Mouse (Mus musculus) intestine, embryonic 14.5 days (tissue): ENCODE measurements around the gene Zmym3. TPM values are rescaled to one million over a fixed set of nuclear protein-coding genes. Genes with fewer than 3 reads are reported as not detected.

Source experiments
- ATAC-seq: fragments of 200-750 bp; cut with Nextera tagmentation; replicated peaks from 2 replicates; pipeline ENCODE4 v1.8.0; 2017; ENCODE audit warnings: low read depth, moderate number of reproducible peaks, moderate TSS enrichment, moderate library complexity; ENCODE audit not compliant: low FRiP score, low TSS enrichment
- DNase-seq: peaks from one replicate; pipeline ENCODE4 v3.0.0-alpha.2; 2018; ENCODE audit warnings: low spot score
- H3K27ac ChIP-seq: fragments of 300-500 bp; sonication (generic); 2 replicates; pipeline ENCODE4 v1.5.1; 2014; ENCODE audit warnings: low read depth, mild to moderate bottlenecking, control low read depth
- H3K27me3 ChIP-seq: fragments of 300-500 bp; sonication (generic); replicated peaks from 2 replicates; pipeline ENCODE4 v1.6.1; 2014; ENCODE audit warnings: low read length, control low read depth; ENCODE audit not compliant: control insufficient read depth, insufficient read depth
- H3K36me3 ChIP-seq: fragments of 300-500 bp; sonication (generic); 2 replicates; pipeline ENCODE4 v1.6.1; 2014; ENCODE audit warnings: low read length, control low read depth; ENCODE audit not compliant: control insufficient read depth, insufficient read depth
- H3K4me1 ChIP-seq: fragments of 300-500 bp; sonication (generic); replicated peaks from 2 replicates; pipeline ENCODE4 v1.6.1; 2014; ENCODE audit warnings: low read length, control low read depth, mixed read lengths; ENCODE audit not compliant: control insufficient read depth, insufficient read depth
- H3K4me2 ChIP-seq: fragments of 300-500 bp; sonication (generic); 2 replicates; pipeline ENCODE4 v1.6.1; 2014; ENCODE audit warnings: low read length
- H3K4me3 ChIP-seq: fragments of 300-500 bp; sonication (generic); 2 replicates; pipeline ENCODE4 v1.5.1; 2014; ENCODE audit warnings: low read depth, low read length, control low read depth, mixed read lengths
- H3K9ac ChIP-seq: fragments of 300-500 bp; sonication (generic); 2 replicates; pipeline ENCODE4 v1.6.1; 2014; ENCODE audit warnings: mild to moderate bottlenecking, low read length
- H3K9me3 ChIP-seq: fragments of 300-500 bp; sonication (generic); 2 replicates; pipeline ENCODE4 v1.6.1; 2016; ENCODE audit warnings: low read length, control low read depth; ENCODE audit not compliant: control insufficient read depth
- WGBS: fragments of 180-500 bp; shearing (Covaris S2); extraction: QIAGEN DNeasy Blood & Tissue Kit; methylation state at CpG from one replicate; pipeline ENCODE4 v1.1.7; 2014; 5-methylcytosine and 5-hydroxymethylcytosine counted together
- polyA plus RNA-seq: library from polyadenylated mRNA; unstranded; fragments of >200 nt; fragmentation: Nextera tagmentation; extraction: Ambion mirVana; gene quantifications from 2 replicates; pipeline ENCODE4 v1.2.1, GENCODE M21; 2014

Gene Zmym3
- polyA plus RNA-seq, 1 experiment from 2014 or later: 25.5 TPM

DNA sequence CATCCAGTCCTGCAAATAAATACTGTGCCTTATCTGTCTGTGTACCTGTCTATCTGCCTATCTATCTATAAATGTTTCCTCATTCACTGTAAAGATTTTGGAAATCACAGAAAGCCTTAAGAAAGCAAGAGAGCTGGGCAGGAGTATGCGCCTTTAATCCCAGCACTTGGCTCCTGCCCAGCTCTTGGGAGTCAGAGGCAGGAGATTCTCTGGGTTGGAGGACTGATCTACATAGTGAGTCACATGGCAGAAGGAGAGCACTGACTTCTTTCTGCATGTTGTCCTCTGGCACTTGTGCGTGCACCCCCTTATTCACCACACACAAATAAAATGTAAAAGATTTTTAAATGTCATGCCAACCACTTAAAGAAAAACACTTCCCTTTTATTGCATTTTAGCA lies 2.8 kb upstream of the Zmym3 start:
- no peak for ATAC-seq
- no peaks in the 10 kb centered on the region for H3K4me1 ChIP-seq
- WGBS: 61% methylated on average over 2 of the region's 2 CpGs
- DNase-seq: no peak
- H3K27me3 ChIP-seq: 0 out of 2 replicates have a peak, but pooled peaks cover 3% of the 10 kb centered on the region
- H3K9ac ChIP-seq: no peak overlapping the region
- no peaks in the 10 kb centered on the region for H3K36me3 ChIP-seq
- no peaks in the 10 kb centered on the region for H3K9me3 ChIP-seq
- H3K4me3 ChIP-seq: no peak overlapping the region
- H3K4me2 ChIP-seq: no peak overlapping the region
- H3K27ac ChIP-seq: no peak overlapping the region

DNA sequence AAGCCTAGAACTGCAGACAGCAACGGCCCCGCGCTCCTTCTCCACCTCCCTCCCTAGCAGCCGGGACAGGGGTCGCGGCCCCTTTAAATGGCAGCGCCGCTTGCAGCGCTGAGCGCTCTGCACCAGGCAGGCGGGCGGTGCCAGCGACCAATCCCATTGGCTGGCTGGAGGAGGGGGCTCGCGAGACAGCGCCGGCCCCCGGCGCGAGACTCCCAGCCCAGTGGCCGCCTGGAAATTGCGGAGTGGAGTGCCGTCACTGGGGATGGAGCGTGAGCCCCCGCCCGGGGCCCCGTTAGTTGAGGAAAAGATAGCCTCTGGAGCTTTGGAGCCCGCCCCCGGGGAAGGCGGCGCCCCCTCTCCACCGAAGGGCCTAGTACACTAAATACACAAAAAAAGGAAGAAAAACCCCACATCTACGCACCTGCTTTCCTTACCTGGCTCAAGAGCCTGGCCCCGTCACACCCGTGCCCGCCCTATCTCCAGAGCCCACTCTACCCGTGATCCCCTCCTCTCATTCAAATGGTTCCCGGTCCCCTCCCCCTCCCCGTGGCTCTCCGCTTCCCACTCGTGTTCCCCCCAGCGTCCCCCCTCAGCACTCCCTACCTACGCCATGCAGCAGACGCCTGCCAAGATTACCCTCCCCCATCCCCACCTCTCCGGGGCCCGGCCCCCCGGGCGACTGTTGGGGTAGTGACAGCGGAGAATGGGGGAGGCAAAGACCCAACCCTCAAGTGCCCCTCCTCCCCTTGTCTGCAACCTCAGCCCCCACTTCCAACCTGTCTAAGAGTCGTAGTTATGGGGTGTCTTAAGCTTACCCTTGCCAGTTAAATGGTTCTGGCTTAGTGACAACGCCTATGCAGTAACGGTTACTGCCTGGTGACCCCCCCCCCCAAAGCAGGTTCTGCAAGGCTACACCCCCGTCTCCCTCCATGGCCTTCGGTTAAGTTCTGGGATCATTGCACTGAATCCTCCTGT lies 637 bp downstream of the Zmym3 start:
- Histone ChIP-seq H3K4me3 (peak overlapping the region; percentile 54), H3K27ac (peak overlapping the region; percentile 33), H3K4me2 (peak overlapping the region; percentile 53), H3K4me1 (no peaks in the 10 kb centered on the region), H3K27me3 (no peaks in the 10 kb centered on the region), H3K36me3 (peaks cover 14% of the 10 kb centered on the region), H3K9me3 (no peaks in the 10 kb centered on the region), H3K9ac (peak overlapping the region; percentile 56)
- ATAC-seq (peak; percentile 96), DNase-seq (peak; percentile 90)
- 13% methylated on average over 45 of the region's 54 CpGs for WGBS

- ATAC-seq: no peak; the same call in 1 of the 2 replicates
- H3K9ac ChIP-seq: peak overlapping the region; percentile 56
- no peaks in the 10 kb centered on the region for H3K27me3 ChIP-seq
- WGBS: 21% methylated on average over 30 of the region's 36 CpGs
- H3K4me1 ChIP-seq: no peaks in the 10 kb centered on the region
- H3K4me3 ChIP-seq: peak overlapping the region; percentile 54
- DNase-seq: peak; percentile 55
- H3K27ac ChIP-seq: peak overlapping the region; percentile 12; the same call in 1 of the 2 replicates
- H3K4me2 ChIP-seq: peak overlapping the region; percentile 61
- H3K9me3 ChIP-seq: no peaks in the 10 kb centered on the region
- H3K36me3 ChIP-seq: peaks cover 22% of the 10 kb centered on the region
These were observed 1.5 kb downstream of the Zmym3 start for GRCm38 (mm10) chrX:101418946-101419724.

GRCm38 (mm10) chrX:101396459-101396858 lies 24.2 kb downstream of the Zmym3 start:
- Histone ChIP-seq H3K36me3 (no peaks in the 10 kb centered on the region), H3K4me2 (no peak overlapping the region), H3K4me3 (no peak overlapping the region), H3K27ac (no peak overlapping the region), H3K9me3 (no peaks in the 10 kb centered on the region), H3K9ac (no peak overlapping the region), H3K4me1 (no peaks in the 10 kb centered on the region), H3K27me3 (peaks cover 12% of the 10 kb centered on the region; the same call in 1 of the 2 replicates)
- ATAC-seq: no peak
- DNase-seq: no peak
- WGBS: 31% methylated on average over 11 of the region's 11 CpGs

DNA sequence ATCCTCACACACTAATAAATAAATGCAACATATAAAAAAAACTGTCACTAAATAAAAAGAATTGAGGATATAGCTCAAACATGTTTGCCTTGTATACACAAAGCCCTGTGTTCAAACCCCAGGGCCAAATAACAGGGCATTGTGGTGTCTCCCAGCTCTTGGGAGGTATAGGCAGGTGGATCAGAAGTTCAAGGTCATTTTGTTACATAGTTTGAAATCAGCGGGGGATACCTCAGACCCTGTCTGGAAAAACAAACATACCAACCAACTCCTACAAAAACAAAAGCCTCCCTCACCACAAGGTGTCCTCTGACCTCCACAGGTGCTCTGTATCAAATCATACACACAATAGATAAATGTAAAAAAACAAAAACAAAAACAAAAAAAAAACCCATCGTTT lies 26.3 kb downstream of the Zmym3 start:
- no peak for DNase-seq
- ATAC-seq: no peak
- Histone ChIP-seq H3K4me1 (no peaks in the 10 kb centered on the region), H3K9me3 (no peaks in the 10 kb centered on the region), H3K36me3 (no peaks in the 10 kb centered on the region), H3K27ac (no peak overlapping the region), H3K27me3 (peaks cover 12% of the 10 kb centered on the region; the same call in 1 of the 2 replicates), H3K9ac (no peak overlapping the region), H3K4me2 (no peak overlapping the region), H3K4me3 (no peak overlapping the region)
- WGBS: 53% methylated on average over 2 of the region's 2 CpGs

DNA sequence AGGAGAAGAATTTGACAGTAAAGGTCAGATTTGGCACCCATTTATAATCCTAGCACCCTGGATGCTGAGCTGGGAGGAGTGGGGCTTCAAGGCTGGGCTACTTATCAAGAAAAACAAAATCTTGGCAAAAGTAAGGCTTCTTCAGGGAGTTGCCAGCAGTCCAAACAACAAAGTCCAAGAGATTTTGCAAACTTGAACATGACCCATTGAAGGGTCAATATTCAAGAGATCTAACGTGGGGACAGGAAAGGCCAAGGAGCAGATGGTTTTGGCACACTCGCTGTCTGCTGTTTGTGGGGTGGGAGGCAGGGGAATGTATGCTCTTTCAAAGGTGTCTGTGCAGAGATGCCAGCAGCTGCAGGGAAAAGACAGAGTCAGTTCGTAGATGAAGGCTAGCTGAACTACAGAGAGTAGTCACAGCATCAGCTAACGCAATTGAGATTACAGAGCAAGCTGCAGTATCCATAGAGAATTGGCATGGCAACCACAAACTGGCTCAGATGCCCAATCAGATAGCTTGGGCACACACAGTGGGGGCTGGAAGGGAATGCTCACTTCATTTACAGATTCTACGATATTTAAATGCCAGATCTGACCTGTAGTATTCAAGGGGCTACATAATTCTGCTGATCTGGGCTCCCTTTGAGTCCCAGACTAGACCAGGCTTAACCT lies 31.6 kb downstream of the Zmym3 start:
- Histone ChIP-seq H3K9ac (no peak overlapping the region), H3K36me3 (no peaks in the 10 kb centered on the region), H3K4me2 (no peak overlapping the region), H3K27me3 (peaks cover 15% of the 10 kb centered on the region), H3K9me3 (no peaks in the 10 kb centered on the region), H3K27ac (no peak overlapping the region), H3K4me3 (no peak overlapping the region), H3K4me1 (no peaks in the 10 kb centered on the region)
- DNase-seq: no peak
- 68% methylated on average over 5 of the region's 5 CpGs for WGBS
- no peak for ATAC-seq

DNA sequence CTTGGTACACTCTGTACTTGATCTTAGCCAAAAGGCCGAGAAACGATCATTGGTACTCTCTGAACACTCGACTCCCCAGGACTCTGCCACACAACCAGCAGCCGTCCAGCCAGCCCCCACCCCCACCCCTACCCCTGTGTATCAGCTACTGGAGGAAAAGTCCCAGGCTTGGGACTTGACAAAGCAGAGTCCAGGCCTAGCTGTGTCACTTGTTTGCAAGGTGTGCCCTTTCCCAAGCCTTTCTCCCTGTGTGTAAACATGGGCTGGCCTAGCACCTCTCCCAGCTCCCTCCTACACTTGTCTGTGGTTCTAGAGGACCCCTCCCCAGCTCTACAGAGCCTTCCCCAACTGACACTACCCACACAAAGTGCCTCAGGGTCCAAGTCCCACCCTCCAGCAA lies 34.4 kb downstream of the Zmym3 start:
- Histone ChIP-seq H3K4me3 (no peak overlapping the region), H3K9me3 (no peaks in the 10 kb centered on the region), H3K9ac (no peak overlapping the region), H3K27ac (no peak overlapping the region), H3K36me3 (no peaks in the 10 kb centered on the region), H3K27me3 (peaks cover 42% of the 10 kb centered on the region), H3K4me1 (no peaks in the 10 kb centered on the region), H3K4me2 (no peak overlapping the region)
- ATAC-seq (no peak), DNase-seq (no peak)
- 34% methylated on average over 4 of the region's 4 CpGs for WGBS

- 0 out of 2 replicates have a peak overlapping the region, but pooled peaks have one; percentile 4 for H3K4me3 ChIP-seq
- no peaks in the 10 kb centered on the region for H3K4me1 ChIP-seq
- WGBS: 30% methylated on average over 27 of the region's 32 CpGs
- no peak for DNase-seq
- H3K9me3 ChIP-seq: no peaks in the 10 kb centered on the region
- H3K9ac ChIP-seq: no peak overlapping the region
- H3K27ac ChIP-seq: no peak overlapping the region
- ATAC-seq: no peak
- peak overlapping the region; percentile 23; the same call in 1 of the 2 replicates for H3K4me2 ChIP-seq
- peaks cover 44% of the 10 kb centered on the region for H3K27me3 ChIP-seq
- H3K36me3 ChIP-seq: no peaks in the 10 kb centered on the region
These were observed 36.1 kb downstream of the Zmym3 start for GRCm38 (mm10) chrX:101384439-101385137.
